Mouse (Mus musculus) kidney, embryonic 15.5 days (tissue): ENCODE data around the gene Dmrtc2. TPM values are rescaled to one million over a fixed set of nuclear protein-coding genes. Genes with fewer than 3 reads are reported as not detected.

Experiments
- ATAC-seq: fragments of 200-750 bp; cut with Nextera tagmentation; replicated peaks from 2 replicates; pipeline ENCODE4 v1.8.0; 2017; ENCODE audit warnings: moderate TSS enrichment; ENCODE audit not compliant: low FRiP score
- H3K27ac ChIP-seq: fragments of 300-500 bp; sonication (generic); 2 replicates; pipeline ENCODE4 v1.5.1; 2015; ENCODE audit warnings: mild to moderate bottlenecking, inconsistent platforms
- H3K27me3 ChIP-seq: fragments of 300-500 bp; sonication (generic); 2 replicates; pipeline ENCODE4 v1.6.1; 2015; ENCODE audit warnings: inconsistent platforms
- H3K36me3 ChIP-seq: fragments of 300-500 bp; sonication (generic); 2 replicates; pipeline ENCODE4 v1.6.1; 2015; ENCODE audit warnings: inconsistent platforms
- H3K4me1 ChIP-seq: fragments of 300-500 bp; sonication (generic); 2 replicates; pipeline ENCODE4 v1.6.1; 2015; ENCODE audit warnings: inconsistent platforms
- H3K4me2 ChIP-seq: fragments of 300-500 bp; sonication (generic); 2 replicates; pipeline ENCODE4 v1.6.1; 2015; ENCODE audit warnings: moderate library complexity, mild to moderate bottlenecking, inconsistent platforms
- H3K4me3 ChIP-seq: fragments of 300-500 bp; sonication (generic); replicated peaks from 2 replicates; pipeline ENCODE4 v1.5.1; 2015; ENCODE audit warnings: mild to moderate bottlenecking, inconsistent platforms
- H3K9ac ChIP-seq: fragments of 300-500 bp; sonication (generic); 2 replicates; pipeline ENCODE4 v1.6.1; 2015; ENCODE audit warnings: mild to moderate bottlenecking, inconsistent platforms
- H3K9me3 ChIP-seq: fragments of 300-500 bp; sonication (generic); replicated peaks from 2 replicates; pipeline ENCODE4 v1.6.1; 2016; ENCODE audit warnings: inconsistent platforms
- WGBS: fragments of 180-500 bp; shearing (Covaris S2); methylation state at CpG from one replicate; pipeline ENCODE4 v1.1.7; 2015; ENCODE audit warnings: mixed read lengths; 5-methylcytosine and 5-hydroxymethylcytosine counted together
- polyA plus RNA-seq: library from polyadenylated mRNA; unstranded; fragments of >200 nt; fragmentation: Nextera tagmentation; extraction: Ambion mirVana; gene quantifications from 2 replicates; pipeline ENCODE4 v1.2.1, GENCODE M21; 2015

The Dmrtc2 gene
- polyA plus RNA-seq, 1 experiment from 2014 or later, result not detected

- Histone ChIP-seq H3K4me2 (peak overlapping the region; percentile 65), H3K4me1 (peaks cover 49% of the 10 kb centered on the region), H3K27ac (peak overlapping the region; percentile 90), H3K9me3 (no peaks in the 10 kb centered on the region), H3K36me3 (peaks cover 26% of the 10 kb centered on the region), H3K27me3 (no peaks in the 10 kb centered on the region), H3K4me3 (peak overlapping the region; percentile 74), H3K9ac (peak overlapping the region; percentile 78)
- WGBS, result 12% methylated on average over 3 of the region's 3 CpGs
- no peak for ATAC-seq
These were observed 35.1 kb downstream of the Dmrtc2 start for GRCm38 (mm10) chr7:24904936-24905335.

- Histone ChIP-seq H3K9me3 (no peaks in the 10 kb centered on the region), H3K27me3 (no peaks in the 10 kb centered on the region), H3K4me1 (peaks cover 49% of the 10 kb centered on the region), H3K36me3 (peaks cover 38% of the 10 kb centered on the region), H3K4me3 (no peak overlapping the region), H3K9ac (0 out of 2 replicates have a peak overlapping the region, but pooled peaks have one; percentile 10), H3K4me2 (peak overlapping the region; percentile 29), H3K27ac (0 out of 2 replicates have a peak overlapping the region, but pooled peaks have one; percentile 38)
- 17% methylated on average over 6 of the region's 6 CpGs for WGBS
- no peak for ATAC-seq
These were observed 36.7 kb downstream of the Dmrtc2 start for GRCm38 (mm10) chr7:24906551-24906950.

GRCm38 (mm10) chr7:24907211-24907748, 37.4 kb downstream of the Dmrtc2 start:
- Histone ChIP-seq H3K4me2 (peak overlapping the region; percentile 29), H3K4me3 (no peak overlapping the region), H3K9me3 (no peaks in the 10 kb centered on the region), H3K4me1 (peaks cover 43% of the 10 kb centered on the region), H3K27ac (peak overlapping the region; percentile 38), H3K36me3 (peaks cover 45% of the 10 kb centered on the region), H3K27me3 (no peaks in the 10 kb centered on the region), H3K9ac (0 out of 2 replicates have a peak overlapping the region, but pooled peaks have one; percentile 10)
- no peak for ATAC-seq
- WGBS, result 25% methylated on average over 13 of the region's 13 CpGs

- no peak overlapping the region for H3K4me3 ChIP-seq
- H3K9me3 ChIP-seq, result no peaks in the 10 kb centered on the region
- 93% methylated on average over 14 of the region's 14 CpGs for WGBS
- H3K27ac ChIP-seq, result no peak overlapping the region
- no peak overlapping the region for H3K4me2 ChIP-seq
- H3K36me3 ChIP-seq, result peaks cover 68% of the 10 kb centered on the region
- no peak overlapping the region for H3K9ac ChIP-seq
- ATAC-seq, result no peak
- peaks cover 3% of the 10 kb centered on the region for H3K4me1 ChIP-seq
- no peaks in the 10 kb centered on the region for H3K27me3 ChIP-seq
These were observed 42.6 kb downstream of the Dmrtc2 start for GRCm38 (mm10) chr7:24912480-24912879.

- ATAC-seq, result no peak; the same call in 1 of the 2 replicates
- no peaks in the 10 kb centered on the region for H3K27me3 ChIP-seq
- WGBS, result 88% methylated on average over 20 of the region's 20 CpGs
These were observed 49.0 kb downstream of the Dmrtc2 start for GRCm38 (mm10) chr7:24918763-24919323.

GRCm38 (mm10) chr7:24919728-24920127, 49.9 kb downstream of the Dmrtc2 start:
- no peak for ATAC-seq

More at GRCm38 (mm10) chr7:24918763-24919323, 49.0 kb downstream of the Dmrtc2 start:
- H3K9ac ChIP-seq, result no peak overlapping the region
- no peaks in the 10 kb centered on the region for H3K4me1 ChIP-seq
- H3K36me3 ChIP-seq, result peaks cover 73% of the 10 kb centered on the region
- H3K4me3 ChIP-seq, result no peak overlapping the region
- H3K27ac ChIP-seq, result no peak overlapping the region
- no peaks in the 10 kb centered on the region for H3K9me3 ChIP-seq
- H3K4me2 ChIP-seq, result no peak overlapping the region

More at GRCm38 (mm10) chr7:24919728-24920127, 49.9 kb downstream of the Dmrtc2 start:
- no peak overlapping the region for H3K27ac ChIP-seq
- no peaks in the 10 kb centered on the region for H3K9me3 ChIP-seq
- no peak overlapping the region for H3K9ac ChIP-seq
- no peaks in the 10 kb centered on the region for H3K4me1 ChIP-seq
- WGBS, result 88% methylated on average over 9 of the region's 9 CpGs
- H3K4me2 ChIP-seq, result no peak overlapping the region
- no peak overlapping the region for H3K4me3 ChIP-seq
- H3K36me3 ChIP-seq, result peaks cover 82% of the 10 kb centered on the region
- H3K27me3 ChIP-seq, result no peaks in the 10 kb centered on the region

Other genes with a start within 250 kb of the Dmrtc2 start
- gene Lypd3, start 233.5 kb upstream of the Dmrtc2 start, polyA plus RNA-seq, result 1.0 and 1.2 TPM in 2 replicates
- gene Tex101, start 193.4 kb upstream of the Dmrtc2 start, polyA plus RNA-seq, result not detected in 2 replicates
- not detected in 2 replicates for gene BC049730, start 160.8 kb upstream of the Dmrtc2 start, polyA plus RNA-seq
- not detected in 2 replicates for gene Gm4763, start 143.1 kb upstream of the Dmrtc2 start, polyA plus RNA-seq
- gene Cd177, start 109.7 kb upstream of the Dmrtc2 start, polyA plus RNA-seq, result 0.36 and 0.38 TPM in 2 replicates
- gene Ceacam10, start 92.9 kb upstream of the Dmrtc2 start, polyA plus RNA-seq, result not detected in 2 replicates
- gene Gm9844, start 7.8 kb upstream of the Dmrtc2 start, polyA plus RNA-seq, result 15.3 TPM in 2 replicates
- gene Lypd4, start 116 bp upstream of the Dmrtc2 start, polyA plus RNA-seq, result not detected in 2 replicates
- 2,383 and 2,806 TPM in 2 replicates for gene Rps19, start 14.3 kb downstream of the Dmrtc2 start, polyA plus RNA-seq
- 1.8 TPM in 2 replicates for gene Cd79a, start 27.3 kb downstream of the Dmrtc2 start, polyA plus RNA-seq
- 92.5 and 101 TPM in 2 replicates for gene Arhgef1, start 32.9 kb downstream of the Dmrtc2 start, polyA plus RNA-seq
- not detected in 2 replicates for gene Gm4881, start 74.4 kb downstream of the Dmrtc2 start, polyA plus RNA-seq
- 143 and 153 TPM in 2 replicates for gene Rabac1, start 102.7 kb downstream of the Dmrtc2 start, polyA plus RNA-seq
- gene Atp1a3, start 135.9 kb downstream of the Dmrtc2 start, polyA plus RNA-seq, result 0.68 and 2.1 TPM in 2 replicates
- 5.1 and 7.0 TPM in 2 replicates for gene Grik5, start 202.3 kb downstream of the Dmrtc2 start, polyA plus RNA-seq
- gene Zfp574, start 202.5 kb downstream of the Dmrtc2 start, polyA plus RNA-seq, result 33.9 and 37.1 TPM in 2 replicates